Mouse (Mus musculus) cerebellum, postnatal 36 days (tissue): ENCODE measurements around the gene Mto1.
"Not testable (repeated sequence)": the region's sequence is repeated elsewhere in the genome, so short reads cannot be mapped to it uniquely, and the experiment has no call there.

Experiments
- DNase-seq, 2 experiments: peaks; one replicate each; pipeline ENCODE4 v3.0.0; 2021 to 2022; ENCODE audit warnings: mixed read lengths in 2 of 2

Gene Mto1

DNA sequence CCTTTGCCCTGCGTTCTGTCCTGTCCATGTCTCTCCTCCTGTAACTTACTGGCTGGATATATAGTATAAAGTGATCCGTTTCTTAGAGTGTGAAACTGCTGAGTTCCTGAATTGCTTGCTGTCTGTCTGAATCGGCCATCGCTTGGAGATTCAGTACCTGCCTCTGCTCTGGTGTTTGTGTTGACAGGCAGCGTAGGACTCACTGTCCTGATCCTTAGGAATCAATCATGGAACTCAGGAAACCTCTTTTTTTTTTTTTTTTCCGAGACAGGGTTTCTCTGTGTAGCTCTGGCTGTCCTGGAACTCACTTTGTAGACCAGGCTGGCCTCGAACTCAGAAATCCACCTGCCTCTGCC lies 58.7 kb downstream of the Mto1 start:
- no peak for DNase-seq

GRCm38 (mm10) chr9:78508106-78508786 lies 60.2 kb downstream of the Mto1 start:
- no peak for DNase-seq

- DNase-seq: no peak
Measured at GRCm38 (mm10) chr9:78511705-78512104, 63.7 kb downstream of the Mto1 start.

DNA sequence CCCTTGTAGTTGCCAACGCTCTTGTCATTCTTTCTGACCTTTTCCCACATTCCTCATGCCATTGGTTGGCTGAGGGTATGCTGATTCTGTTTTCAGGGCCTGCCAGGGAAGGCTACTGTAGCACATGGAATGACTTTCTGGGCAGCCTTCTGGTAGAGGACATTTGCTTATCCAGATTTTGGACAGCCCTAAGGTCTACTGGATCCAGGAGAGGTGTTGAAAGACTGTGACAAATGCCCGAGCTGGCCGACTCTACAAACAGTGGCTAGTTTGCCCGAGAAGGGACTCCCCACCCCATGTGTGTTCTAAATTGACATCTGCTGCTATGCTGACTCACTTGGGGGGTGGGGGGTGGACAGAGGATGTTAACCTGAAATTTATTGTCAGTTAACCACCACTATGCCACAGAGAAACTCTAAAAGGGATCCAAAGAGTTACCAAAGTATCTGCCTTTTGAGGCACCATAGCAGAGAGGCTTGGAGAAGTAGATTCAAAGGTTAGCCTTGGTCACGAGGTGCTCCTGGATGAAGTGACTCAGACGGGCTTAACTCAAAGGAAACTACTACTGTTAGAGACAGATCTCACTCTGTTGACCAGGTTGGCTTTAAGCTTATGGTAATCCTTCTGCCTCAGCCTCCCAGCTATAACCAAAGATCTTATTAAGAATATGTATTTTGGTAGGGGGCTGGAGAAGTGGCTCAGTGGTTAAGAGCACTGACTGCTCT lies 65.9 kb downstream of the Mto1 start:
- no peak for DNase-seq

DNA sequence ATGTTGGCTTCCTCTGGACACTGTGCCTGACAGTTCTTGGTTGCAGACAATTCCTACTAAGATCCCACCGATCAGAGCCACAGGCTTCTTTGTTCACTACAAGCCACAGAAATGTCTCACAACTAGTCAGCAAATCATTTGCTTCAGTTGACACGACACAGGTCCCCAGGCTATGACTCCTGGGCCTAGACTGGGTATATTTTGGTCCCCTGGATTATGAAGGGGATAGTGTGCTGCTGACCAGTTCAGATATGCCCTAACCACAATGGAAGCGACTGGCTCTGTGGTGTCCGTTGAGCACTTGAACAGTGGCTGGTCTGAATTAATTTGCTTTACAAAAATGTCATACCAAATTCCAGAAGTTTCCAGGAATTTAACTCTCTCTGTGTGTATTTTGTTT lies 66.7 kb downstream of the Mto1 start:
- no peak for DNase-seq

GRCm38 (mm10) chr9:78516125-78516524 lies 68.1 kb downstream of the Mto1 start:
- no peak for DNase-seq

DNA sequence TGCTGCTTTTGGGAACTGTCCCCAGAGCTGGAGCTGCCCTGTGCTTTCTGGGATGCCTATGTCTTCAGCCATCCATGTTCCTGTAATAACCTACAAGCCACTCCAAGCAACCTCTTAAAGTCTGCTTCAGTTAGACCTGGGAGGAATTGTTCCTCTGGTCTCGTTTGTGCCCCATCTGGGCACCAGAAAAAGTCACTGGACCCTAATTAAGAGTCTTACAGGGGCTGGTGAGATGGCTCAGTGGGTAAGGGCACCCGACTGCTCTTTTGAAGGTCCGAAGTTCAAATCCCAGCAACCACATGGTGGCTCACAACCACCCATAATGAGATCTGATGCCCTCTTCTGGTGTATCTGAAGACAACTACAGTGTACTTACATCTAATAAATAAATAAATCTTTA lies 69.2 kb downstream of the Mto1 start:
- not testable (repeated sequence) for DNase-seq

- DNase-seq: no peak
Measured at GRCm38 (mm10) chr9:78520127-78520779, 72.2 kb downstream of the Mto1 start.

DNA sequence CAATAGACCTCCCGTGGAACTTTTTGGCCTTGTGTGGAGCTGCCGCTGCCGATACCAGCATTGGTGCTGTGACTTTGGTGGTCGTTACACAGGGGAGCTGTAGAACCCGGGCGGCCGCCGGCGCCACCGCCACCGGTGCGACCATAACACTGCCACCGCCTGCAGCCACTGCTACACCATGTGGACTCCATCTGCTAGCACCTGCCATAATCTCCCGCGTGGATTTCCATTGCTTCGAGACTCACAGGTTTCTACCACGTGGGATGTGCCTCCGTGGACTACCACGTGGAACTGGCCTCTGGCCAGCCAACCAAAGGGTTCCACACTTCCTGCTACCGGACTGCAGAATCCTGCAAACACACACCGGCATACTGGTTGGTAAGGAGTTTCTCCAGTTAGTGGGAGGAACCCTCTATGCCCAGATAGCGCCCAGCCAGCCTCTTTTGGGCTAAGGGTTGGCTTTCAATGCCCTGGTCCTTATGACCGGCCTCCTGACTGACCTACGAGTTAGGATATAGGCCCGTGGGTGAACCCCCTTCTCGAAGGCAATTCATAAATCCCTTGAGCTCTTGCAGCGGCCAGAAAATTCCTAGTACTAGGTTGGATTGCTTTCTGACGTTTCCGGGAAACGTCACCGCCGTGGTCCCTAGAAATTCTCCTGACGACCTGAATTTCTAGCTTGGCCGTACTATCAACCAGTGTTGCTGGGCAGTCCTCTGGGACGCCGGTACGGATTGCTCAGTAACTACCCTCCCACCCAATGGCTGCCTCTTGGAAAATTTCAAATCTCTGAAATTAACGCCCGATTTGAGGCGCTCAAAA lies 73.0 kb downstream of the Mto1 start:
- peak; percentile 43 to 44 for DNase-seq

GRCm38 (mm10) chr9:78521689-78522088 lies 73.7 kb downstream of the Mto1 start:
- DNase-seq: peak in 1 of 2 experiments; percentile 10
